Mouse (Mus musculus) liver, adult (tissue): ENCODE measurements around the gene Ak9.

Source experiments
- GATA4 ChIP-seq: IDR thresholded peaks from 2 replicates; pipeline ENCODE4 v1.6.1; 2014; ENCODE audit warnings: mild to moderate bottlenecking, low read length; ENCODE audit not compliant: insufficient replicate concordance

The Ak9 gene

DNA sequence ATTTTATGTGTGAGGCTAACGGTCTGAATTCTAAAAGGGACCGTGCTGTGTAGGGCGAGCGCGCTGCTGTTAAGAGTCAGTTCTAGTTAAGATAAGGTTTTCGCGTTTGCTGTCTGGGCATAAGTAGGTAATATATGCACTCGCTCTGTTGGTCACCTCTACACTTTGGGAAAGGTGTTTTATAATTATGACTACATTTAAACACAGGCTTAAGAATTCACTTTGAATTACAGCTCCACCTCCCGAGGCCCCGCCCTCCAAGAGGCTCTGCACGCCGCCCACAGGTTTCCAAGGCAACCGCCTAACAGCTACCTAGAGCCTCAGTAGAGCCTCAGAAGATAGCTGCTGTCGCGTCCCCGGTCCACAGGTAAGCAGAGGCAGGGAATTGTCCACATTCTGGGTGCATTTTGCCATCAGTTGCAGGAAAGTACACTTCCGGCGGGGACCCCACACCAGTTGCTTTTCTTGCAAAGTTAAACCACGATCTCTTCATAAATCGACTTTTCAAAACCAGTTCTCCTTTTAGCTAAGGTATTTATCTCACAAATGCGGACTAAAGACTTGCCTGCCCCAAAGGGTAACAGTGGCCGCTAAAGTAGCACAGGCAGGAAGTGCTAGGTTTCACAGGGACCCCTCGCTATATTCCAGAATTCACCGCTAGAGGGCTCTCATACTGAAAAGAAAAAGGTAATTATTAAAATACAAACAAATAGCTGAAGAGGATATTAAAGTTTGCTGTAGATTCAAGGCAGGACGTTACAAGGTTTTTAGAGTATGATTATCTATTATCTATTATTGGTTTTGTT lies at the start of gene Ak9:
Gene Ak9 (plus strand): TSS at position 342 of the 806 bp plus-strand sequence.
- TF ChIP-seq GATA4 = no peak

DNA sequence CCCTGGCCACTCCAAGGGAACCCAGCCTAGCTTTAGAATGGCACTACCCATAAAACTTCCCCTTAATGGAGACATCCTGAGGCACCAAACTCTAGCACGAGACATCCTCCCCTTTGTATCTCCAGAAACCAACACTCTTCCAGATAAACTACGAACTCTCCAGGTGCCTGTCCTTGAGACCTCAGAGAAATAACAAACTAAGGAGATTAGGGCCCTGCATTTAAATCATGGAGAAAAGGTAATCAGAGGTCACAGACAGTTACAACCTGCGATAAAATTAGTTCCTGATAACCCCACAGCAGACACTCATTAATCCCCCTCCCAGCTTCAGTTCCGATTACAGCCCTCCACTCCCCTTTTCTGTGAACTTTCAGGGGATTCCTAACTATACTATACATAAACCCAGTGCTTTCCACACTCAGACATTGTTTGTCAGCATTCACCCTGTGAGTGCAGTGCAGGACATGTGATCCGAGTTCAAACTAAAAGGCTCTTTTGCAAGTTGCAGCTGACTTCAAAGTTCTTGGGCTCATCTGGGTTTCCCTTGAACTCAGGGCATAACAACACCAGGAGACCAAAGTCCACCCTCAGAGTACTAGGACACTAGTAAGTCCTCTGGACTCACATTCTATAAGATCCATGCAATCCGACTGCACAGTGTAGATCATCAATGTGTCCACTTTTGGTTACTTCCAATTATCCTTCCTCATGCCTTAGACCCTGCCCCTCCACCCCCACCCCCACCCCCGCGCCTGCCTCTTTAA lies 43.4 kb upstream of the Ak9 start:
- no peak for TF ChIP-seq GATA4

DNA sequence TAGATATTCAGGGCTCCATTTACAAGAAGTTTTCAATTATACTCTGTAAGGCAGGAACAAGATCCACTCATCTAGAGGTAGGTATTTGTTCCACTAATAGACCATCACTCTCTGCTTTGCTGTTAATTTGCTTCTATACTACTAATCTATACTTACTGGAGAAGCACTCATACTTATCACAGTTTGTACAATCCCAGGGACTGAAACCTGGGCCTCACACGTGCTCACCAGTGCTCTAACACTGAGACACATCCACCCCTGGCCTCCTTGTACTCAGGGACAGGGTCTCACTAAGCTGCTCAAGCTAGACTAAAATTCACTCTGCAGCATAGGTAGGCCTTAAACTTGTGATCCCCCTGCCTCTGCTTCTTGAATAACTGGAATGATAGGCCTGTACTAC lies 42.6 kb upstream of the Ak9 start:
- TF ChIP-seq GATA4 = no peak

DNA sequence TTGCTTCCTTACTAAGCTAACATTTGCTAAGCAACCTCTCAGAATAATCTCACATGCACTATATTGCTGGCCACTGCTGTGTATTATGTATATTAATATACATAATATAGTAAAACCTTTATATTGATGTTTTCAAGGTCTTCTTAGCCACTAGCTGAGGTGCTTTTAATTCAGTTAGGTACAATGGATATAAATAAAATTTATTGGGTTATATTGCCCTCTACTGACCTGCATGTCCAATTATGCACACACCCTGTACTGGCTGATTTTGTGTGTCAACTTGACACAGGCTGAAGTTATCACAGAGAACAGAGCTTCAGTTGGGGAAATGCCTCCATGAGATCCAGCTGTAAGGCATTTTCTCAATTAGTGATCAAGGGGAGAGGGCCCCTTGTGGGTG lies 41.9 kb upstream of the Ak9 start:
- TF ChIP-seq GATA4 = no peak

DNA sequence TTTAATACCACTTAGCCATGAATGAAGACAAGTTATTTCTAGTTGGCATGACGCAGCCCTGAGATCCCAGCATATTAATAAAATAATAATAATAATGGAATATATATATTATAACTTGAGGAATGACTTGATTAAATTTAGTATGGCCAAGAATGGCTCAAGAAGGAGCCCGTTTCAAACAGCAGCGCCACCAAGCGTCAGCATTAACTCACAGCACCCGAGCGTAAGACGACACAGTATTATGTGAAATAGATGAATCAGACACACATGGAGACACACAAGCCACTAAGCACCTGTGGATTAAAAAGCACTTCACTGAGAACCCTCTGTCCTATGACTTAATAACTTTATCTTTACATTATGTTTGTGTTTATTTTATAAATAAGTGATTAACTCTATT lies 31.9 kb upstream of the Ak9 start:
- no peak for TF ChIP-seq GATA4

DNA sequence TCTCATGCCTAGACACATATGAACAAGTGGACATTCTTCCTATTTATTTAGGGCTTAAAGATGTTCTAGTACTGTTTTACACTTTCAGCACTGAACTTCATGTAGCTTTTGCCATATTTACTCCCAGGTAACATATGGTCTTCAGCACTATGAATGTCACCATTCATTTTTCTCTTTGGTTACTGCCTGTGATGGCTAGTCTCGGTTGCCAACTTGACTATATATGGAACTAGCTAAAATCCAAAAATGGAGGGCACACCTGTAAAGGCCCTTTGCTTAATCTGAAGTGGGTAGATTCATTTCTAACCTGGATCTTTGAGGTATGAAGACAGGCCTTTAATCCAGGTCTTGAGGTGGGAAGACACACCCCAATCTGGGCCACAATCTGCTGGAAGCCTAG lies 28.9 kb upstream of the Ak9 start:
- TF ChIP-seq GATA4 = no peak

DNA sequence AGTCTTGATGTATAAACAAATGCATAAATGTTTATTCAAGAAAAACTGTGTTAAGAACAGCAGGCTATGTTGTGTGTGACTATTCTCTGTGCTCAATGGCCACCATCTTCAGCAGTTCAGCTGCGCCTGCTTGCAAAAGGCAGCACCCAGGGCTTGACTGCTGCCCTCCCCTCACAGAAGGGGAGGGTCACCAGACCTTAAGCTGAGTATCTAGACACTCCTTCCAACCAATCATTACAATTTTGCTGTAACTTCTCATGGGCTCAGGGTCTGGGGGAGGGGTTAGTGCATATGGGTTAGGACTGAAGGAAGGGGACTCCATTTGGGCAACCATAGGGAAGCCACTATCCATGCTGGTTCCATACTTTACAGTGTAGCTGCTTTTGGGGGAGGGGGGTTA lies 25.0 kb upstream of the Ak9 start:
- TF ChIP-seq GATA4 = no peak

DNA sequence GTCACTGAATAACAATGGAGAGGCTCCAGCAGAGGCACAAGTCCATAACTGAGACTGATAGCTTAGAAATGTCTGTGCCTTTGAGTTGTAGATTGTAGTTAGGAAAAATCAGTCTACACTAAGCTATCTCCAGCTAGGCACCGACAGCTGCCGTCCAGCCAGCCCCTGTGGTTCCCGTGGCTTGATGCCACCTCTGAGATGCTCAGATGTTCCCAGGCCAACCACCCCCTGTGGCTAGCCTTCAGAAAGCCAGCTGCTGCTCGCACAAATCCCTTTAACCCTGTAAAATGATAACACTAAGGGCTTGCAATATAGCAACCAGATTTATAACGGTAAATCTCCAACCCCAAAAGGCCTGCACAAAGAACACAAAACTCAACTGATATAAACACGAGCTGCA lies 23.6 kb upstream of the Ak9 start:
- TF ChIP-seq GATA4 = no peak

DNA sequence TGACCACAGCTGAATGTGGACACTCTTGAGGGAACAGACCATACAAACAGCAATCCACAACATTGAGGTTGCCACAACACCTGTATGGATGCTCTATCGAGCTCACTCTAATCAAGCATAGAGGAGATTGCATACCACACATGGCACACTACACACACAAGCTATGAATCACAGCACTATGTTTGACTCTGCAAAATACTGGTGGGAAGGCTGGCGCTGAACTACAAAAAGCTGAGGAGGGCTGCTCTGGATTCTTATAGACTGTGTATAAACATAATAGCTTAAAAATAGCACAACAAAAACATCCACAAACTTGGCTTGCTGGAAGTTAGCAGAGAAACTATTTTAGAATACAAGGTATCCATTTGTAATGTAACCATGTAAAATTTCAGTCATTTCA lies 23.0 kb upstream of the Ak9 start:
- TF ChIP-seq GATA4 = no peak

DNA sequence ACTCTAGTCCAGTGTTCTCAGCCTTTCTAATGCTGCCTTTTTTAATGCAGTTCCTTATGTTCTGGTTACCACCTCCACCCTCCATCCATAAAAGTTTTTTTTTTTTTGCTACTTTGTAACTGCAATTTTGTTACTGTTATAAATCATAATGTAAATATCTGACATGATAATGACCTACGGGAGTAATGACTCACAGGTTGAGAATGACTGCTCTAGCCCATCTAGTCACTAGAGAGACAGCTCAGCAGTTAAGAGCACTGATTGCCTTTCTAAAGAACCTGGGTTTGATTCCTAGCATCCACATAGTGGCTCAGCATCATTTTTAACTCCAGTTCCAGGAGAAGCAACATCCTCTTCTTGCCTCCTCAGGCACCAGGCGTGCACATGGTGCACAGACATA lies 21.7 kb upstream of the Ak9 start:
- TF ChIP-seq GATA4 = no peak

DNA sequence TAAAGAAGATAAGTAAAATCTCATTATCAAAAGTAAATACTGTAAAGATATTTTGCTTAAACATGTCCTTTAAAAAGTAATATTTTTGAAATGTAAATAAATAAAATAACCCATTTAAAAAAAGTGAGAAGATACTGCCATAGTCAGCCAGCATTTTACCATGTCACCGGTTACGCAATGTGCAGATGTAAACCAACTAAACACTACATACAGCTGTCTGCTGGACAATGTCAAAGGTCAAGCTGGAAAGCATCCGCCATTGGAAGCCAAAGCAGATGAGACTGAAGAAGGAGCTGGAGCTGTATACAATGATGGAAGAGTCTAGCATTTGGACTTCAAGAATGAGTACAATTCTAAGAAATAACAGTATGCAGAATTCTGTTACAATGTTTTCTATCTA lies 16.2 kb upstream of the Ak9 start:
- no peak for TF ChIP-seq GATA4

DNA sequence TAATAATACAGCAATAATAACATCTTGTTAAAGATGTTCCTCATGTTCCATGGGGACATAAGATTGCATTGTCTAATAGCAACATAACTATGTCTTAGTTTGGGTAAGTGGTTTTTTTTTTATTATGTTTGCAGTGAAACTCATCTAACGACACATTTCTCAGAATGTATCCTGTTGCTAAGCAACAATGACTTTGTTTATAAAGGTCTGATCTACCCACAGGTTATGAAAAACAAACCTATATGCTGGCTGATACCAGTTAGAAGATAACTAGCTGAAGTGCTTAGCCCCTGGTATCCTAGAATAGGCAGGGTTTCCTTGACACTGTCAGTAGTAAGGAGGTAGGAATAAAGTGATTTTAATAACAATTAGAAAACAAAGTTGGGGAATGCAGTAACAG lies 15.7 kb upstream of the Ak9 start:
- no peak for TF ChIP-seq GATA4

DNA sequence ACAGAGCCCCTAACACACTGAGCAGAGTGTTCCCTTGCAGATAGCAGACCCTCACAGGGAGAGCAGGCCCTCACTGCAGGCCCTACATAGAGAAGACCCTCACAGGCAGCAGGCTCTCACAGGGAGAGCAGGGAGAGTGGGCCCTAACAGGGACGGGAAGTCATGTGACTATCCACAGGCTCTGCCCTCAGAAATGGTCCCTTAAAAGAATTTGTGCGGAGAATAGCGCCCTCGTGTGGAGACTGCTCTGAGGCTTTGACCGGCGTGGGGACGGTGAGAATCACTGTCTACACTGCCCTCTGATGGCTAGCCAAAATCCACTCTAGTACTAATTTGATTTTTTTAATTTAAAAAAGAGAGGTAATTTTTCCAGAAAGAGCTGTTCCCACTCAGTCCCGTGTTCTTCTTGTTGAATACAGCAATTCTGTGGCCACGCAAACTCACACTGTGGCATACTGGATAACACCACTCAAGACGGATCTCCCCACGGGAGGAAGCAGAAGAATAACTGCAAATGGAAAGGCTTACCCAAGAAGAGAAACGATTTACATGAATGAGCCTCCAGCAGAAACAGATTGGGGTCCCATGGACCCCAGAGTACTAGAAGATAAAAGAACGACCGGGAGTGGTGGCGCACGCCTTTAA lies 14.9 kb upstream of the Ak9 start:
- TF ChIP-seq GATA4 = no peak

DNA sequence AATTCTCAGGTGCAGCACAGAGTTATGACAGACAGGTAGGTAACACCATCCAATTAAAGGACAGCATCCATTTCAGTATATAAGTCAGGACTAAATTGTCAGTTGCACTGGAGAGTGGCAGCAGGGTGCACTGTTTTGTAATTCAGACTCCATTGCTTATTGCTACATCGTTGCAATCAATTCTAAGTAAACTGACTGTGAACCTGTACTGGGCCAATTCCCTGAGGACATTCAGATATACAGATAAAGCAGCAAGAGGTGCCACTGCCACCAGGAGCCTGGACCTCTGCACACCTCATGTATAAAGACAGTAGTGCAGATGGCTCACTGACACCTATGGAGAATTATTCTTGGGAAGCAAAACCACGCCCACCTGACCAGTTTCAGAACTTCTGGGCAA lies 12.8 kb upstream of the Ak9 start:
- TF ChIP-seq GATA4 = peak; percentile 97

DNA sequence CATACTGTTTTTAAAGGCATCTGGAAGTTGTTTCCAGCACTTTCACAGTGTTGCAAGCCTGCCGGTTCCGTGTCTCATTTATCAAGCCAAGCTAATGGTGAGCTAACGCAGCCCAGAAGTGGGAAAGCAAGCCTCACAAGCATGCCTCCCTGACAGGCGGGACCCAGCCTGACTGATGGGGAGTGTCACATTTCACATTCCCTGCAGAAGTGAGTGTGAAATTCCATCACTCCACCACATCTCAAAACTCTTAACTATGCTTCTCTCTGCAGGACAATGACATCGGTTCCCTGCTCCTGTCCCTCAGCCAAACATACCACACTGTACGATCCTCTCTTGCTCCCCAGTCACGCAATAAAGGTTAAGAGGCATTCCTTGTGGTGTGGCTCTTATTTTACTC lies 10.8 kb upstream of the Ak9 start:
- TF ChIP-seq GATA4 = no peak

DNA sequence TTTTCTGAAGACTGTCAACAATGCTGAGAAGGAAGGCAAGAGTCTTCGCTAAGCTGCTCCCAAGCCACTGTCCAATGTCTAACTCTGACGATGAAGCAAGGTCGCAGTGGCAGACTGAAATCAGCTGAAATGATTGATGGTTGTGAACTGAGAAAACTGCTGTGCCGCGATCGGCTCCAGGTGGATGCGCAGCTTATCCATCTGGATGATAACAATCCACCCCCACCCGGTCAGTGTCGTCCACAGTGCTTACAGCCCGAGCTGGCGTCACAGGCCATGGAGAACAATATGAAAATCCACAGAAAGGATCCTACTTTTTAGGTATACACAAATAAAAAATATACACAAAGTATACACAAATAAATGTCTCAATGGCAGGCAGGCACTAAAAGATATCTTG lies 9.0 kb upstream of the Ak9 start:
- TF ChIP-seq GATA4 = no peak
